Mouse (Mus musculus) gastrocnemius, postnatal 25 days (tissue): ENCODE data around the gene Adam15. TPM values are rescaled to one million over a fixed set of nuclear protein-coding genes. Genes with fewer than 3 reads are reported as not detected.
A peak's percentile ranks its signal among the peaks of the same experiment; 100 is the strongest.

Source experiments
- DNase-seq: peaks from one replicate; pipeline ENCODE4 v3.0.0; 2022
- total RNA-seq, 2 experiments: library from RNA; stranded (reverse); gene quantifications; 1 replicate in 1 of 2; 2 replicates in 1 of 2; pipeline ENCODE4 v1.2.3; 2021

Gene Adam15
- total RNA-seq, 2 experiments from 2014 or later: 21.9 to 24.6 TPM

GRCm38 (mm10) chr3:89322514-89323165 is 27.2 kb downstream of the Adam15 start, which contains the start of gene Efna3:
Gene Efna3, minus strand, starts transcription at chr3:89322965.
- DNase-seq: peak; percentile 53

- DNase-seq: no peak
Observed at GRCm38 (mm10) chr3:89322131-89322500, 27.7 kb downstream of the Adam15 start.

- DNase-seq: no peak
Observed at GRCm38 (mm10) chr3:89321183-89322130, 28.3 kb downstream of the Adam15 start.

GRCm38 (mm10) chr3:89320581-89321182 is 29.1 kb downstream of the Adam15 start:
- no peak for DNase-seq

GRCm38 (mm10) chr3:89319591-89320350 is 30.0 kb downstream of the Adam15 start:
- no peak for DNase-seq

GRCm38 (mm10) chr3:89318971-89319590 is 30.7 kb downstream of the Adam15 start:
- DNase-seq: no peak

GRCm38 (mm10) chr3:89318316-89318715 is 31.5 kb downstream of the Adam15 start:
- DNase-seq: no peak

GRCm38 (mm10) chr3:89317246-89317645 is 32.5 kb downstream of the Adam15 start:
- no peak for DNase-seq

- peak; percentile 60 for DNase-seq
Observed at GRCm38 (mm10) chr3:89316833-89317232, 33.0 kb downstream of the Adam15 start.

GRCm38 (mm10) chr3:89315930-89316831 is 33.6 kb downstream of the Adam15 start:
- DNase-seq: no peak

- DNase-seq: peak; percentile 69
Observed at GRCm38 (mm10) chr3:89315195-89315929, 34.4 kb downstream of the Adam15 start.

- no peak for DNase-seq
Observed at GRCm38 (mm10) chr3:89314791-89315190, 35.0 kb downstream of the Adam15 start.

GRCm38 (mm10) chr3:89314340-89314739 is 35.5 kb downstream of the Adam15 start:
- DNase-seq: no peak

- DNase-seq: peak; percentile 52
Observed at GRCm38 (mm10) chr3:89308089-89308488, 41.7 kb downstream of the Adam15 start.

GRCm38 (mm10) chr3:89305551-89306325 is 44.1 kb downstream of the Adam15 start:
- no peak for DNase-seq

GRCm38 (mm10) chr3:89305105-89305504 is 44.7 kb downstream of the Adam15 start:
- DNase-seq: no peak

GRCm38 (mm10) chr3:89304440-89304839 is 45.4 kb downstream of the Adam15 start:
- DNase-seq: no peak

- no peak for DNase-seq
Observed at GRCm38 (mm10) chr3:89300514-89300913, 49.3 kb downstream of the Adam15 start.

GRCm38 (mm10) chr3:89300071-89300470 is 49.7 kb downstream of the Adam15 start:
- no peak for DNase-seq
